Mouse (Mus musculus): Measurements from ENCODE around the gene Eif2b3.

Gene Eif2b3

DNA sequence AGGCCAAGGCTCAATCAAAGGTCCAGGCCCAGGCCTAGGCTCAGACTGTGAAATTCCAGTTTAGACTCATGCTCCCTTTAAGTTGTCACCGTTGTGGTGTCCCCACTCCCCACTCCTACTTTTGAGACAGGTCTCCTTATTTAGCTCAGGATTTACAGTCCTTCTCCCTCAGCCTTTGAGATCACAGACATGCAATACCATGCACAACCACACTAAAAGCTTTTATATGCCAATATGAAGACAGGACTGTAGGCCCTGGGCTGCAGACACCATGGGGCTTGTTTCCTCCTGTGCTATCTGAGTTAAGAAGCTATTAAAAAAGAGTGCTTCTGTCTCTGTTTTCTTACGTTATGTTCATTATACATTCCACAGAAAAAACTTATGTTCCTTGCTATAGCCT lies 1.5 kb upstream of the Eif2b3 start:
- DNase-seq = no peak

DNA sequence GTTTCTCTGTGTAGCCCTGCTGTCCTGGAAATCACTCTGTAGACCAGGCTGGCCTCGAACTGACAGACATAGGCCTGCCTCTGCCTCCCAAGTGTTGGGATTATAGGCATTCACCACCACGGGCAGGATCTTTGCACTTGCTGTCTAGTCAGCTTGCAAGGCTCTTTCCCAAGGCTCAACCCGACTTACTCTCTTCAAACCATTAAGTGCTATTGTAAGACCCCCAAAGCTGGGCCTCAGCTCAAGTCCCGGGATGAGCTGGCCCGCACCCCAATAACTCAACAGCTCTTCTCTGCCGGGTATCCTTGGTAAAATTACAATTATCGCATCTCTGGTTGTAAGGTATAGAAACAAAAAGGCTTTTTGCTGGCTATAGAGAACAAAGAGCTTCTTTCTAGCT lies 875 bp upstream of the Eif2b3 start:
- no peak for DNase-seq

DNA sequence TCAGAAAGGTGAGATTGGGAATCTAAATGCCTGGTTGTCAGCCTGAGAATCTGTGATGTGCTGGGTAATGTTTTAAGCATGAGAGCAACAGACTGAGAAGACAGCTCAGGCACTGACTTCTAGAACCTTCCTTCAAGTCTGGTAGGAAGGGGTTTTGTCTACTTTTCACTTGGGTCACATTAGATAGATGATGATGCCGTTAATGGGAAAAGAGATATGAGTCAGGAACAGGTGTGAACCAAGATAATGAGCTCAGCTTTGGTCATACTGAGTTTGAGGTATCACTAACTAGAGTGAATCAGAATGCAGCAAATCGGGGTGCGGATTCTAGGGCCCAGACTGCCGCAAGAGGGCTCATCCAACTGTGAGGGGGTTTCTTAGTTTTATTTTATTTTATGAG lies 4.3 kb downstream of the Eif2b3 start:
- DNase-seq = no peak

DNA sequence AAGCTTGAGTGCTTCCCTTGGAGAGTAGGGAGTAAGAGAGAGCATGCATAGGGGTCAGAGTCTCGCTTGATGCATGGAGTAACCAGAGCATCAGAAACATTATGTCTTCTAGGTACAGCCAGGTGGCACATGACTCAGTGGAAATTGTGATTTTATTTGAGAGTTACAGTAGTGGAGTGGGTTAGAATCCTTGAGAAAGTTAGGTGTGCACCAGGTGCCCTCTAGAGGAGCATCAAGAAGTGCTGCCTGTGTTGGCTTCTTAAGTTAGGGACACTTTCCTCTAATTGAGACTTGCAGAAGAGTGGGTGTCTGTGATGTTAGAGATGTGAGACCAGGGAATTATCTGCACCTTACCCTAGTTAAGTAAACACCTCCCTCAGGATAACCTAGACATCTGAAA lies 11.9 kb downstream of the Eif2b3 start:
- no peak for DNase-seq

DNA sequence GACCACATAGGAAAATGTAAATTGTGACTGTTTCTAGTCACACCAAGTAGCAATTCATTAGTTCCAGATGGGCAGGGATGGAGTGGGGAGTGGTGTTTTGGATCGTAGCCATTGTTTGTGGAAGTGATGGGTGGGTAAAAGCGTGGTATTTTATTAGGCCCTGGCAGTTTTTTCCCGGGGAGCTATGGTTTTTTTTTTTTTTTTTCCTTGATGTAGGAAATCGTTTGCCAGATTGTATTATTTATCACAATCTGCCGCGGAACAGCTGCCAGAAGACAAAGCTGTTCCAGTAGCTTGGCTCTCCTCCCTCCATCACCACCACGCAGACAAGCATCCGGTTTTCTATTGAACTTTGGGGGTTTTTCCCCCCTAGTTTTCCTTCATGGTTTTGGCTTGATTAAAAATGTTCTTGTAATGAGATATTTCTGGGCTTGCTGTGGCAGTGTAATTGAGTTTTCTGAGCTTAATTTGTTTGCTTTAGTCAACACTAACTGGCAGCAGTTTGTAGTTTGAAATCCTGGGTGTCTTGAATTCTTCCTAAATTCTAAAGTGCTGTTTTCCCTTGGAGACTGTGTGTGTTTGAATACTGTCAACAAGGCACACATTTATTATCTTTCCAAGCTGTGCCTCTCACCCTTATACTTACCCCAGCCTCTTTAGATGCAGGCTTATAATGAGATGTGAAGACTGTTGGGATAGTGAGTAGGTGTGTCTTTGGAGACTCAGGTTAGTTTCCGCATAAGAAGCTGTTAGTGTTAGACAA lies 20.9 kb downstream of the Eif2b3 start:
- DNase-seq = peak; percentile 63

GRCm38 (mm10) chr4:117040791-117041190 lies 21.6 kb downstream of the Eif2b3 start:
- no peak for DNase-seq

- no peak for DNase-seq
Measured at GRCm38 (mm10) chr4:117041283-117041721, 22.1 kb downstream of the Eif2b3 start.

- DNase-seq = no peak
Measured at GRCm38 (mm10) chr4:117048836-117049235, 29.6 kb downstream of the Eif2b3 start.

DNA sequence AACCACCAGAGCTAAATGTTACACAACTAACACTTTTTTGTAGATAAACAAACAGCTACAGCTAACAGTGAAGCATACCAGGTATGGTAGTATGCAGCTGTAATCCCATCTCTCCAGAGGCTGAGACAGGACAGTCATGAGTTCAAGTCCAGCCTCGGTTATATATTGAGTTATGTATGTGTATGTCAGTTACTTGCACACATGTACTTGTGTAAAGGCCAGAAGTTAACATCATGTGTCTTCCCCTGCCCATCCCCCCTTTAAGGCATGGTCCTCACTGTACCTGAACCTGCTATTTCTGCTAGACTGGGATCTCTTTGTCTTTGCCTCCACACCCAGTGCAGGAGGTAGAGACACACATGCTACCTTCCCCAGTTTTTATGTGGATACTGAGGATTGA lies 30.3 kb downstream of the Eif2b3 start:
- DNase-seq = no peak

DNA sequence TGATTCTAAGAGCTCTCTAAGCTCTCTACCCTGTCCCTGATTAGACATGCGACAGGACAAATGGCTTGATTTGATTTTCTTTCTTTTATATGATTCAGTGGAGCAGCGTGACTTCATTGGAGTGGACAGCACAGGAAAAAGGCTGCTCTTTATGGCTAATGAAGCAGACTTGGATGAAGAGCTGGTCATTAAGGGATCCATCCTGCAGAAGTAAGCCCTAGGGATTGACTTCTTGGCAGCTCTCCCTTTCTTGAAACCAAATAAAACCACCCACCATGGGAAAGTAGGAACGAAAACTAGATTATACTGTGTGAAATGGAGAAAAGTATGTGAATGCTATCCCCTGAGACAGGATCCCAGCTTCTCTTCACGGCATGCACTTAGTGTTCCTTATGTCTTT lies 33.4 kb downstream of the Eif2b3 start:
- DNase-seq = no peak

GRCm38 (mm10) chr4:117053956-117054355 lies 34.8 kb downstream of the Eif2b3 start:
- no peak for DNase-seq

DNA sequence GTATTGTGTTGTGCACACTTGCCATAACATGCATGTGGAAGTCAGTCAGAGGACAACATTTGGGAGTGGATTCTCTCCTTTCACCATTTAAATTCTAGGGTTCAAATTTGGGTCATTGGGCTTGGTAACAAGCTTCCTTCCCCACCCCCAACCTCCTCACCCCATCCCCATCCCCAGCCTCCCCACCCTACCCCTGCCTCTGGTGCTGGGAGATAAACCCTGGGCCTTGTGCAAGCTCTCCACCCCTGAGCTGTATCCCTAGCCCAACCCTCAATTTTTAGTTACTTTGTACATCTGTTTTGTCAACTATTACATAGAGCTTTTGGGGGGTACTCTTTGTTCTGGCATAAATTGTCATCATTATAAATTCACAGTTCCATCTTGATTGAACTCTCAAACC lies 36.9 kb downstream of the Eif2b3 start:
- DNase-seq = no peak

DNA sequence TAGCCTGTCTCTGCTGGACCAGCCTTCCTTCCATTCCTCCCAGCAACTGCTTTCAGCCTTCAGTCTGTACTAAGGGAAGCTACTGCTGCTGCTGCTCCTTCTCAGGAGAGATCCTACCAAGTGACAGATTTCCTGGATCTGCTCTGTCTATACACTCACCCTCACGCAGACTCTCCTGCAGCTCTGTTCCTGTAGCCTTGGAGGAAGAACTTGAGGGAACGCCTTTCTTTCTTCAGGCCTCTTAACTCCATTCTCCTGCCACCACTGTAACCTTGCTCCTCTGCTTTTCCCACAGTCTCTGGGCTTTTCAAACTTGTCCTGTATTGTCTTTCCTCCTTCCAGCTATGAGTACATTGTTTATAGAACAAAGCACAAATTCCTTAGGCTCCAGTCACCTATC lies 37.3 kb downstream of the Eif2b3 start:
- no peak for DNase-seq

- no peak for DNase-seq
Measured at GRCm38 (mm10) chr4:117058512-117058911, 39.3 kb downstream of the Eif2b3 start.

DNA sequence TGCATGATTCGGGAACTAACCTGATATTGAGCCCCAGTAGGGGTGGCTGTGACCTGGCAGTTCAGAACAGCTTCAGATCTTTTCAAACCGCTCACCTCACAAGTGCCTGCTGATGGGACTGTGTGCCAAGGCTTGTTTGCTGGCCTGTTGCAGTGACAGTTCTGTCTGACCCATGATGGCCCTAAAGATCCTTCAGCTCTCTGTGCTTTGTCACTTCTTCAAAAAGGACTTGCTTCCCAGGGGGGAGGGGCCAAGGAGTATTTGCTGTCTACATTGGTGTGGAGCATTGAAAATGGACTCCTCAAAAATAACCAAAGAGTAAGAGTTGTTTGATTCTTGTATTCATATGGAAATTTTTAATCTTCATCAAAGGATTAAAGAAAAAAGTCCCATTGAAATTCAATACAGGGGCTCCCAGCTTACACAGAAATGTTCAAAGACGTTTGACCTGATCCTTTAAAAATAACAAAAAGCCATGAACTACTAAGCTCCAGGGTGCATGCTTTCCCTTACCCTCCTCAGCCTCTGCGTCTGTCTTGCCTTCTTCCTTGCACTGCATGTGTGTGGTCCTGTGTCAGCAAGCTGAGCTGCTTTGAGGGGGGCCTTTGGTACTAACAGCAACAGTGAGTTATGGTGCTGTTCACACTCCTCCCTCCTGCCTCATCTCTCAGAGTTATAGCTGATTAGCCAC lies 43.6 kb downstream of the Eif2b3 start:
- DNase-seq = no peak

GRCm38 (mm10) chr4:117068035-117068434 lies 48.8 kb downstream of the Eif2b3 start:
- no peak for DNase-seq

DNA sequence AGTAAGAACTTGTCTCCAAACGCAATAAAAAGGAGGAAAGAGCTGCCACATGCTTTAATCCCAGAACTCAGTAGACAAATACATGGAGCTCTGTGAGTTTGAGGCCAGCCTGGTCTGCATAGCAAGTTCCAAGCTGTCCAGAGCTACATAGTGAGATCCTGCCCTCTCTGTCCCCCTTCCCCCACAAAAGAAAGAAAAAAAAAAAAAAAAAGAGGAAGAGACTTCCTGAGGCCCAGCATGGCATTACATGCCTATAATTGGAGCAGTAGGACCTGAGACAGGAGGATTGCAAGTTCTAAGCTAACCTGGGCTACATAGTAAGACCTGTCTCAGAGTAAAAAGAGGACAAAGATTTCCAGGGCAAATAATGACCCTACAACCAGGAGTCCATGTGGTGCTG lies 50.4 kb downstream of the Eif2b3 start:
- no peak for DNase-seq

- DNase-seq = no peak
Measured at GRCm38 (mm10) chr4:117070624-117071023, 51.4 kb downstream of the Eif2b3 start.

DNA sequence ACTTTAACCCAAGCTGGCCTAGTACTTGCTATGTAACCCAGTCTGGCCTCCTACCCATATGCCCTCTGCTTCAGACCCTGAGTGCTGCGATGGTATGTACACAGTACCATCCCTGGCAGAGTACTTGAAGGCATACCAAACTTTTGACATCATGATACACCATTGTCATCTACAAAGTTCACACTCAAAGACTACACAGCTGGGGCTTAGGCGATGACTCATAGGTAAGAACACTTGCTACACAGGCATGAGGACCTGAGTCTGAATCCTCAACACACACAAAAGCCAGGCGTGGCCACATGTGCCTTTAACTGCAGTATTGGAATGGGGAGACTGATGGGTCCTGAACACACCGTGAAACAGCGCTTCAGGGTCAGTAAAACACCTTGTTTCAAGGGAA lies 52.0 kb downstream of the Eif2b3 start:
- no peak for DNase-seq

DNA sequence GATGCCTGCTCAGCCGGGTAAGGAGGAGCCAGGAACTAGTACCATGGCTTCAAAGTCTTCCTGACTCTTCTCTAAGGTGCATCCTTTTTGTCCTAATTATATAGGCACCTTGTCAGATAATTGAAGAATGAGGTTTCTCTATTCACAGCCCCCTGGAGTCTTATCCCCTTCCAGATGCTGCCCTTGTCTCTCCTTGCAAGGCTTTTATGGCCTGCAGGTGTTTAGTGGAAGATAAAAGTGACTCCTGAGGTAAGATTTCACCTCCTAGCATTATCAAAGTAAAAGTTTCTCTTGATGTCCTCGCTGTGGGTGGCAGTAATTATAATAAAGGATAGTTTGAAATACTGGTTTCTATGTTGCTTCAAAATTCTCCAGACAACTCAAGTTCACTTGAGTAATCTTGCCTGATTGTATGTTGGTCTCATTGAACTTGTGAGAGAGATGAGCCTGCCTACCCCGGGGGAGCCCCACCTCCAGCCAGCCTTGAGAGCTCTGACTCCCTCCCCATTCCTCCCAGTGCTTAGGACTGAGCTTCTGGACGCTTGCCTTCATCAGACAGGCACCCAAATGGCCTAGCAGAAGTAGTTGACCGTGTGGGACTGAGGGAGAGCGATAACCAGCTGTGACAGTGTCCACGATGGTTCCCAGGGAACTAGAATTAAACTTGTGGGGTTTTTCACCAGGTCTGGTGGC lies 68.9 kb downstream of the Eif2b3 start:
- DNase-seq = no peak

GRCm38 (mm10) chr4:117090586-117090985 lies 71.4 kb downstream of the Eif2b3 start:
- DNase-seq = no peak

DNA sequence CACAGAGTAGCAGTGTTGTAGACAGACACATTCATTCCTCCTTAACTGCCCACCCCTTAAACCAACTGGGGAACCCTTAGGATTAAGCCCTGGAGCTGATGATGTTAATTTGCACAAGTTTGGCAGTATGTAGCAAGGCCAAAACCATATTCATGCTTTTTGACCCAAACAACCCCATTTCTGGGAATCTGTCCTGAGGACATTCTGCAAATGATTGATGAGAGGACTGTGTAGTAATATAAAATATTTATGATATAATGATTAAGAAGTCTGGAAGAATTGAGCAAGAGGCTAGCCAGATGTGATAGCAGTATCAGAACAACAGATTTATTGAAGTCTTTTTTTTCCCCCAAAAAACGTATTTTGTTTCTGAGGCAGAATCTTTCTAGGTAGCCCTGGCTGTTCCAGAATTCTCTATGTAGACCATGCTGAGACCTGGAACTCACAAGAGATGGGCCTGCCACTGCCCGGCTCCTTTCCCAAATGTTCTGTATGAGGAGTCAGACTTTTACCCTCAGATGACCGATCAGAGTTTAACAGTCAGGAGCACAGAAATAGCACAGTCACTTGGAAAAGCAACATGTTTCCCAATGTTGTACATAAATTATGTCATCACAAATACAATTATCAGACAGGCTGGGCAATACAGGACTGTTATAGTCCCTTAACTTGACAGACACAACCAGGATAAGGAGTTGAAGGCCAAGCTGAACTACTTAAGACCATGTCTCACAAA lies 75.6 kb downstream of the Eif2b3 start:
- DNase-seq = no peak

Data from right cerebral cortex, postnatal 4 days (tissue).